Mouse (Mus musculus) liver, postnatal 0 days (tissue): ENCODE measurements around the gene Tent5b.

Source experiments
- CTCF ChIP-seq: sonication (generic); IDR thresholded peaks from 2 replicates; pipeline ENCODE4 v1.5.1; 2016; ENCODE audit warnings: antibody characterized with exemption, low read depth
- EP300 ChIP-seq: IDR thresholded peaks from 2 replicates; pipeline ENCODE4 v1.6.1; 2016; ENCODE audit warnings: antibody characterized with exemption, low read depth, mild to moderate bottlenecking

DNA sequence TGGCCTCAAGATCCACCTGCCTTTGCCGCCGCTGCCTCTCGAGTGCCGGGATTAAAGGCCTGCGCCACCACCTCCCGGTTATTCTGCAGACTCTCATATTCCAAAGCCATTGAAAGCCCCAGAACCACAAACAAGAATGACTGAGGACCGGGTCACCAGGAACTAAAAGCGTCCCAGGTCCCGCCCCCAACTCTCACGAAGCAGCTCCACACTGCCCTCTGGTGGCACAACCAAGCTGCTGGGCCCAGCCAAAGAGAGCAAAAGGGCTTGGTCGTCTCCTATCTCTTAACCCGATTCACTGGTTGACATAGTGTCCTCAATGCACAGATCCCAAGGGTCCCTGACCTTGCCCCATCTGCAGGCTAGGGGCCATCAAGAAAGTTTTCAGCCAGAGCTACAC, 14.5 kb downstream of the Tent5b start:
- TF ChIP-seq CTCF (peak; percentile 96), EP300 (no peak)
